Mouse (Mus musculus): ENCODE measurements around the gene Utp11. TPM values are rescaled to one million over a fixed set of nuclear protein-coding genes. Genes with fewer than 3 reads are reported as not detected.

The Utp11 gene
- 27.0 TPM for polyA plus RNA-seq (2014; fragmentation: Illumina TruSeq; extraction: RNeasy Lipid Tissue Mini Kit (QIAGEN cat#74804); ENCODE audit: low read depth, low replicate concordance)

DNA sequence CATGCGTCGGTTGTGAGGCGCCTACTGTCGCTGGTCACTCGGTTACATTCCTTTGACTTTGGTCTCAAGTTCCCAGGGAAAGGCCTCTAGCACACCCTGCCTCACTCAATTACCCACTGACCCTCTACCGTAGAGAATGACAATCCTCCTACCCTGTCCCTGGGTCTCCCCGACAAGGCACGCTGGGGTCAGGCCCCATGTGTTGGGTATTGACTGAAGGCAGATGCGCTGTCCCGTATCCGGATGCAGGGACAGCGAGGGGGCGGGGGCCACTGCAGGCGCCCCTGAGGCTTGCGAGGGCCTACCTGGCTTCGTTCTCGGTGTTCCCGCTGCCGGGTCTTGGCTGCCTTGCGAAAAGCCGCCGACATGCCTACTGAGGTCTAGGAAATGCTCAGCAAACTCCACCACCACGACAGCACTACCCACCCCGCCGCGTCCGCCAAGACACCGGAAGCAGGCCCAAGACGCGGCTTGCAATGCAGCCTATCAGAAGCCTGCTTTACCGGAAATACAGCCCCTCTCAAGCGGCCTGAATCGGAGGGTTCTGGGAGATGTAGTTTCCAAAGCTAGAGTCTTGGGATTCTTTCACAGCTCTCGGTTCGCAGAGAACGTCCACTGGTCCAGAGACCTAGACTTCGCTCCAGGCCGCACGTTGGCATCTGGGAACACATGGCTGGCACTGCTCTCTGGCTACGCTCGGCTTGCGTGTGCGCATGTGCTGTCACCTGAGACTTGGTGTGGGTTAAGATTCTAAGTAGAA is at the start of gene Utp11:
Utp11 (minus strand) TSS at position 466 of the 760 bp plus-strand sequence.

DNA sequence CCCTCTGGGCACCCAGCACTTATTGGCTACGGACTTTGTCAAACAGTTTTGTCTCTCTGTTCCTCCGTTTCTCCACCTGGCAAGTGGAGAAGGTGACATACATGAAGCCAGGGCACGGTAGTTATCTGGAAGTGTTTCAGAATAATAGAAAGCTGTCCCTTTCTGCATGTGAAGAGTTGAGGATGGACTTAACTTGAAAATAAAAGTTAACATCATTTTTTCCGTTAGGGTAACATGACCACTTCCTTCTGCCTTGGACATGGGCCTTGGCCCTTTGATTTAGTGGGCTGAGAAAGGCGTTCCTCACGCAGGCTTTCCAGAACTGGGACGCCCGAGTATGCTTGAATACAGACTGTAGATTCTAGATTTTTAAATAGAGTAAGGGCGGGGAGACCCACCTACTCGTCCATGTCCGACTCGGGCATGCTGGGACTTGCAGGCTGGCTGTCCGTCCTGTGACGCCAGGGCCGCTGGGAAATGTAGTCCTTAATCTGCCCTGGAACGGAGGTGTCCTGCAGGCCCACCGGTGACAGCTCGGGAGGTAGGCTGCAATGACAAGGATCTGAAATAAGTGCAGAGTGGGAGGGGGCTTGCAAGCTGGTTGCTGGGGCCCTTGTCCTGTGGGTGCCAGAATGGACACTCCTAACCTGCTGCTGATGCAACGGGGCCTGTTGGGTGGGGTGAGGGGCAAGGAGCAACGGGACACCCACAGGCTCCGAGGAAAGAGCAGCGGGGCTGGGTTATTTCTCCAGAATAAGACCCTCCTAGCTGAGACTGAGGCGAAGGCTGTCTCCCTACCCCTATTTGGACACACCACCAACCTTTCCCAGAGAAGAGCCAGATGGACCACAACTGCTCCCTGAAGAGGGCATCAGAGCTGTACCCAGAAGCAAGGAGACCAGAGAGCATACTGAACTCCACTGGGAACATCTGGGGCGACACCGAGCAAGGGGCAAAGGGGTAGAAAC is 48.3 kb upstream of the Utp11 start, which contains the start of gene Inpp5b:
Inpp5b (plus strand) TSS at position 475 of the 968 bp plus-strand sequence.

DNA sequence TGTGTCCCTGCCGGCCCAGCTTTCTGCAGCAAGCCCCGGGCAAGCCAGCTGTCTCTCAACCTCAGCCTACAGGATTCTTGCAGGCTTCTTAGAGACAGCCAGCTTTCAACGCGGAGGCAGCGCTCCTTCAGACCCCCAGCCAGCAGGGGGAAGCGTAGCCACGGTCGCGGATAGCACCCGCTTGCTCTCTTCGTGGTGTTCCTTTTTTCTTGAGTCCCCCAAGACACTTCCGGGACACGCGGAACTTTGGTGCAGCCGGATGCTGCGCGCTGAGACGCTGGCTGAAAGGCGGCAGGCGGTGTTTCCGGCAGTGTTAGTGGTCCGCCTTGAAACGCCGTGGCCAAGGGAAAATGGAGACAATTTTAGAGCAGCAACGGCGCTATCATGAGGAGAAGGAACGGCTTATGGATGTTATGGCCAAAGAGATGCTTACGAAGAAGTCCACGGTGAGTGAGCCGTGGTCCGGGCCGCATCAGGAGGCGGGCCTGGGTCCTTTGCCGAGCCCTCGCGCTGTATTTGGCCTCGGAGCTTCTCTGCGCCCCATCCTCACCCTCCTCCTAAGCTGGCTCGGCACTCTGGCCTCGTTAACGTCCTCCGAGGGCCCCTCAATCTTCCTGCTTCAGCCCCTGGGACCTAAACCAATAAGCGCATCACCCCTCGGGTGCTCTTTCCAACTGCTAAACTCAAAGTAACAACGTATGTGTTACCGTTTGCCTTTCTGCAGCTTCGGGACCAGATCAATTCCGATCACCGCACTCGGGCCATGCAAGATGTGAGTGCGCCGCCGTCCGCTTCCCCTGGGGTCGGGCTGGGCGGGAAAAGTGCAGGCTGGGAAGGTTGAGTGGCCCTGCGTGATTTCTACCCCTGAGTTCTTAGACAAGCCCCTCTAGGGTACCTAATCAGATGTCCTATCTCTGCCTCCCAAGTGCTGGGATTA is 21.4 kb upstream of the Utp11 start, which contains the start of gene Sf3a3:
Sf3a3 (plus strand) TSS at position 232 of the 937 bp plus-strand sequence.

DNA sequence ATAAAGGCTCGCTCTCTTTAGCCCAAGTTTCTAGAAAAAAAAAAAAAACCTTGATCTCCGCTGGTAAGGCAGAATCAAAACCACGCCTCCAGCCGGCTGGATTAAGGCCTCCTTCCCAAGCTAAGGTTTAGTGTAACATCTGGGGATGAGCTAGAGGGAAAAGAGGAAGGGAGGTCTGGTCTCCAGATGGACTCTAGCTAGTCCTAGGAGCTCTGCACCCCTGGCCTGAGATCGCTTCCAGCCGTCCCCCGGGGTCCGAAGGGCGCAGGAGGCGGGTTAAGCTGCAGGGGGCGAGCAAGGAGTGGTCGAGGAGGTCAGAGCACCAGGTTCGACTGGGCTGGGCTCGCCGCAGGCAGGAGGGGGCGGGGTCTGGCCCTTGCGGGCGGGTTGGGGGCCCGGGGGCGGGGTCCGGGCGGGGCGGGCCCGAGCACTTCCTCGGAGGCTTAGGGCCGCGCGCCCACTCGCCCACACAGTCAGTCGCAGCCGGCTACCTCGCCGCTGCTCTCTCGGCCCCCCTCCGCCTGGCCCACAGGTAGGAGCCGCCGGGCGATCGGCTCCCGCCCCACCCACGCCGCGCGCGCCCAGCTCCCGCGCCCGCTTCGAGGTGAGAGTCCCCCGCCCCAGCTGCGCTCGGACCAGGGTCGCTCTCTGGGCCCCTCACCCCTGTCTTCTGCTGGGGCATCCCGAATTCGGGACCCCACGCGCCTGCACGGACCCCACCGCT is 7.0 kb upstream of the Utp11 start, which contains the start of gene Fhl3:
Fhl3 (plus strand) TSS at position 454 of the 724 bp plus-strand sequence.

DNA sequence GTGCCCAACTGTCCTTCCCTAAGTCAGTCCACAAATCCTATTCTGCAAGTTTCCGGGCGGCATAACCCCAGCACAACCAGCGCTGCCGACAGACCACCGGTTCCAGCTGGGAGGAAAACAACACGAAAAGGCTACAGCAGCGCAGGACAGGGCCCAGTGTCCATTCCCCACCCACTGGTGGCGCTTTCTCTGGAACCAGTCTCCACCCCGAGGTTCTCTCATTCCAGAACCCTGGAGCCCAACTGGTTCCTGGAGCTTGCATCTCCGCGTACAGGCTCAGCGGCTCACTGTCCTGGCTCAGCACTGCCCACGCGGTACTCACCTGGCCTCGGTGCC is 36.9 kb downstream of the Utp11 start, which contains the start of gene Pou3f1:
Pou3f1 (plus strand) TSS at position 290 of the 336 bp plus-strand sequence.

Other genes with a start within 250 kb of the Utp11 start
- not detected for gene 3100002H09Rik, start 82.8 kb downstream of the Utp11 start, polyA plus RNA-seq (2014; fragmentation: Illumina TruSeq; extraction: RNeasy Lipid Tissue Mini Kit (QIAGEN cat#74804); ENCODE audit: low read depth, low replicate concordance)
- gene Pou3f1, start 36.8 kb downstream of the Utp11 start, polyA plus RNA-seq (2014; fragmentation: Illumina TruSeq; extraction: RNeasy Lipid Tissue Mini Kit (QIAGEN cat#74804); ENCODE audit: low read depth, low replicate concordance): 3.3 TPM
- gene Fhl3, start 7.1 kb upstream of the Utp11 start, polyA plus RNA-seq (2014; fragmentation: Illumina TruSeq; extraction: RNeasy Lipid Tissue Mini Kit (QIAGEN cat#74804); ENCODE audit: low read depth, low replicate concordance): 7.3 TPM
- gene Sf3a3, start 21.2 kb upstream of the Utp11 start, polyA plus RNA-seq (2014; fragmentation: Illumina TruSeq; extraction: RNeasy Lipid Tissue Mini Kit (QIAGEN cat#74804); ENCODE audit: low read depth, low replicate concordance): 34.0 TPM
- 26.5 TPM for gene Inpp5b, start 48.2 kb upstream of the Utp11 start, polyA plus RNA-seq (2014; fragmentation: Illumina TruSeq; extraction: RNeasy Lipid Tissue Mini Kit (QIAGEN cat#74804); ENCODE audit: low read depth, low replicate concordance)
- 11.7 TPM for gene Mtf1, start 108.5 kb upstream of the Utp11 start, polyA plus RNA-seq (2014; fragmentation: Illumina TruSeq; extraction: RNeasy Lipid Tissue Mini Kit (QIAGEN cat#74804); ENCODE audit: low read depth, low replicate concordance)
- 31.5 TPM for gene Yrdc, start 157.1 kb upstream of the Utp11 start, polyA plus RNA-seq (2014; fragmentation: Illumina TruSeq; extraction: RNeasy Lipid Tissue Mini Kit (QIAGEN cat#74804); ENCODE audit: low read depth, low replicate concordance)
- 62.5 TPM for gene 1110065P20Rik, start 157.6 kb upstream of the Utp11 start, polyA plus RNA-seq (2014; fragmentation: Illumina TruSeq; extraction: RNeasy Lipid Tissue Mini Kit (QIAGEN cat#74804); ENCODE audit: low read depth, low replicate concordance)
- 0.35 TPM for gene Maneal, start 168.6 kb upstream of the Utp11 start, polyA plus RNA-seq (2014; fragmentation: Illumina TruSeq; extraction: RNeasy Lipid Tissue Mini Kit (QIAGEN cat#74804); ENCODE audit: low read depth, low replicate concordance)
- 0.21 TPM for gene Epha10, start 187.3 kb upstream of the Utp11 start, polyA plus RNA-seq (2014; fragmentation: Illumina TruSeq; extraction: RNeasy Lipid Tissue Mini Kit (QIAGEN cat#74804); ENCODE audit: low read depth, low replicate concordance)
- 15.3 TPM for gene 9930104L06Rik, start 243.4 kb upstream of the Utp11 start, polyA plus RNA-seq (2014; fragmentation: Illumina TruSeq; extraction: RNeasy Lipid Tissue Mini Kit (QIAGEN cat#74804); ENCODE audit: low read depth, low replicate concordance)
- gene Cdca8, start 245.7 kb upstream of the Utp11 start, polyA plus RNA-seq (2014; fragmentation: Illumina TruSeq; extraction: RNeasy Lipid Tissue Mini Kit (QIAGEN cat#74804); ENCODE audit: low read depth, low replicate concordance): 3.2 TPM

Data from adipose tissue, adult 10 weeks (tissue).